Mouse (Mus musculus): Measurements from ENCODE around the gene Dnaic1. TPM values are rescaled to one million over a fixed set of nuclear protein-coding genes. Genes with fewer than 3 reads are reported as not detected.

Dnaic1 gene
- total and polyA plus RNA-seq, 3 experiments = 0.34 to 4.1 (median 0.89) TPM

DNA sequence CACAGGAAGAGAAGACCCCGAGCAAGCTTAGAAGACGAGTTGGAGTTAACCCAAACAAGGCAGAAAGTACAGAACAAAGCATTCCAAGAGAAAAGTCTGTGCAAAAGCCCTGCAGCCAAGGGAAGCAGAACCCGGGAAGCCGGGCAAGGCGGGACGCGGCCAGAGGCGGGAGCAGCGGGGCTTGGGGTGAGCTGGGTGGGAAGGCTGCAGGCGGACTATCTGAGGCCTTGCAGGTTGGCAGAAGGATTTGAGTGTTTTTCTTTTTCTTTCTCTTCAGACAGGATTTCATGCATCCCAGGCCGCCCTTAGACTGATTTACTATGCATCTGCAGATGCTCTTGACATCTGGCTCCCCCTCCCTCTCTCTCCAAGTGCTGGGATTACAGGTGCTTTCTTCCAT, 16.5 kb upstream of the Dnaic1 start:
- H3K27me3 ChIP-seq (replicated peaks) = peaks cover 2% of the 10 kb centered on the region
- no peak for TF ChIP-seq KAT2A (IDR thresholded peaks at IDR 0.05; ENCODE audit: insufficient replicate concordance, low read length)
- no peak for TF ChIP-seq GABPA (IDR thresholded peaks at IDR 0.05; ENCODE audit: insufficient replicate concordance, low read depth, low read length)
- no peak for TF ChIP-seq JUND (conservative IDR thresholded peaks at IDR 0.05; ENCODE audit: low read depth, low read length)
- TF ChIP-seq NELFE (IDR thresholded peaks at IDR 0.05; ENCODE audit: low read depth, low read length) = no peak
- no peak for TF ChIP-seq UBTF (IDR thresholded peaks at IDR 0.05; ENCODE audit: low read depth, low read length)
- TF ChIP-seq CHD1 (IDR thresholded peaks at IDR 0.05; ENCODE audit: low read depth, low read length) = no peak
- no peak for TF ChIP-seq RAD21 (IDR thresholded peaks at IDR 0.05; ENCODE audit: low read depth, low read length)
- no peak for TF ChIP-seq JUN (IDR thresholded peaks at IDR 0.05; ENCODE audit: insufficient read depth, low read depth, low read length)
- TF ChIP-seq BHLHE40 (IDR thresholded peaks at IDR 0.05; ENCODE audit: low read depth, low read length) = no peak
- TF ChIP-seq ZKSCAN1 (IDR thresholded peaks at IDR 0.05; ENCODE audit: borderline replicate concordance, low read depth, low read length) = no peak
- no peak for TF ChIP-seq ZMIZ1 (IDR thresholded peaks at IDR 0.05; ENCODE audit: low read depth, low read length)
- H3K36me3 ChIP-seq (replicated peaks in 1 of 2; ENCODE audit: control insufficient read depth in 1 of 2, insufficient read depth in 1 of 2, low read length in 1 of 2) = no peaks in the 10 kb centered on the region
- dilution Hi-C loops (cut with MboI; ENCODE audit: extremely low pct_ligation_motif_present, extremely low pct_unique_long_range_greater_than_20kb, low sequenced_read_pairs) = no loop called here
- H3K4me3 ChIP-seq (replicated peaks in 1 of 3; ENCODE audit: low read depth in 2 of 3, low read length in 2 of 3, poor library complexity in 1 of 3) = no peak overlapping the region
- DNase-seq (ENCODE audit: extremely low read depth) = no peak
- in situ Hi-C loops (cut with MboI; ENCODE audit: low pct_ligation_motif_present, low pct_unique_long_range_greater_than_20kb, low sequenced_read_pairs) = no loop called here
- H3K9ac ChIP-seq (ENCODE audit: insufficient read depth, low read depth) = no peak overlapping the region
- no peak overlapping the region for H3K4me2 ChIP-seq (ENCODE audit: insufficient read depth, low read depth, poor library complexity, severe bottlenecking)
- no peak overlapping the region for H3K27ac ChIP-seq (ENCODE audit: insufficient read depth, low read depth)
- no peaks in the 10 kb centered on the region for H3K79me2 ChIP-seq (replicated peaks; ENCODE audit: control insufficient read depth, extremely low read depth, insufficient read depth, poor library complexity, severe bottlenecking)
- peaks cover 0 to 10% of the 10 kb centered on the region in 2 experiments; a peak in 2 of 4 replicates for H3K4me1 ChIP-seq (ENCODE audit: control insufficient read depth in 1 of 2, insufficient read depth in 2 of 2)
- H3K9me3 ChIP-seq (replicated peaks; ENCODE audit: low read length) = no peaks in the 10 kb centered on the region

DNA sequence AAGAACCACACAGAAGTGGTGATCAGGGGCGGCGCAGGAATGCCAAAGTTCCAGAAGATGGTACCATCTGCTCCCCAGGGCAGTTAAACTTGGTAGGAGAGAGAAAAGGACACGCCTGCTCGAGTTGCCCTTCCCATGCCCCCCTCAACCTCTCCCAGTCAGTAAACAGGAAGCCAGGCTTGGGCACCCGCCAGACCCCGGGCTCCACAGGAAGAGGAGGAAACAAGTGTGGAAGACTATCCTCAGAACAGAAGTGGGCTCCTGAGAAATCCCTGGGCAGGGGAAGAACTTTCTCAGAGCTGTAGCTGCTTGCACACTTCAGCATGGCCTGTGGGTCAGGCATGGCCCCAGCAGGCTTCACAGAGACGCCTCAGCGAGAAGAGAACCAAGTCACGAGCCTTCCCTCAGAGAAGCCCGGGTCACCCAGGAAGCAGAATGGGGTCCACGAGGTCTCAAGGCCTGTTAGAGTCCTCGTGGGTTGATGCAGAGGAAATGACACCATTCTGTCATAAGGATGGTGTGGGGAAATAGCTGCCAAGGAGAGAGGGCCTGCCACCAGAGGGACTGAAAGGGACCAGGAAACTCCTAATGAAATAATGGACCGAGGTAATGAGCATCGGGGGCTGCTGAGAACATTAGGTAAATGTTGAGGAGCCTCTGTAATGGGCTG, 14.4 kb upstream of the Dnaic1 start:
- H3K27ac ChIP-seq (ENCODE audit: insufficient read depth, low read depth) = no peak overlapping the region
- no peak for DNase-seq (ENCODE audit: extremely low read depth)

More for the DNA sequence above, 14.4 kb upstream of the Dnaic1 start:
- TF ChIP-seq ZNF384 (IDR thresholded peaks at IDR 0.05; ENCODE audit: low read depth, low read length) = no peak
- TF ChIP-seq IRF4 (IDR thresholded peaks at IDR 0.05; ENCODE audit: low read depth, low read length) = no peak
- TF ChIP-seq POLR2A (IDR thresholded peaks at IDR 0.05; ENCODE audit: low read depth, low read length) = no peak
- TF ChIP-seq NRF1 (IDR thresholded peaks at IDR 0.05; ENCODE audit: low read depth, low read length) = no peak
- no peak for TF ChIP-seq TCF12 (IDR thresholded peaks at IDR 0.05; ENCODE audit: low read depth, low read length)
- dilution Hi-C loops (cut with MboI; ENCODE audit: extremely low pct_ligation_motif_present, extremely low pct_unique_long_range_greater_than_20kb, low sequenced_read_pairs) = no loop called here
- no peaks in the 10 kb centered on the region for H3K79me2 ChIP-seq (replicated peaks; ENCODE audit: control insufficient read depth, extremely low read depth, insufficient read depth, poor library complexity, severe bottlenecking)
- no peaks in the 10 kb centered on the region for H3K36me3 ChIP-seq (replicated peaks in 1 of 2; ENCODE audit: control insufficient read depth in 1 of 2, insufficient read depth in 1 of 2, low read length in 1 of 2)
- no peak overlapping the region for H3K4me2 ChIP-seq (ENCODE audit: insufficient read depth, low read depth, poor library complexity, severe bottlenecking)
- no peaks in the 10 kb centered on the region for H3K9me3 ChIP-seq (replicated peaks; ENCODE audit: low read length)
- H3K27me3 ChIP-seq (replicated peaks) = peaks cover 2% of the 10 kb centered on the region
- no peak overlapping the region for H3K9ac ChIP-seq (ENCODE audit: insufficient read depth, low read depth)
- in situ Hi-C loops (cut with MboI; ENCODE audit: low pct_ligation_motif_present, low pct_unique_long_range_greater_than_20kb, low sequenced_read_pairs) = no loop called here
- no peak overlapping the region for H3K4me3 ChIP-seq (replicated peaks in 1 of 3; ENCODE audit: low read depth in 2 of 3, low read length in 2 of 3, poor library complexity in 1 of 3)
- peaks cover 0 to 8% of the 10 kb centered on the region in 2 experiments; a peak in 2 of 4 replicates for H3K4me1 ChIP-seq (ENCODE audit: control insufficient read depth in 1 of 2, insufficient read depth in 2 of 2)

All from CH12.LX (cell line).